Mouse (Mus musculus) ovary, postnatal 14 days (tissue): ENCODE measurements around the gene Tex264.
A peak's percentile ranks its signal among the peaks of the same experiment; 100 is the strongest.

ENCODE experiments used
- DNase-seq: peaks from one replicate; pipeline ENCODE4 v3.0.0; 2022; ENCODE audit warnings: low spot score

The Tex264 gene

DNA sequence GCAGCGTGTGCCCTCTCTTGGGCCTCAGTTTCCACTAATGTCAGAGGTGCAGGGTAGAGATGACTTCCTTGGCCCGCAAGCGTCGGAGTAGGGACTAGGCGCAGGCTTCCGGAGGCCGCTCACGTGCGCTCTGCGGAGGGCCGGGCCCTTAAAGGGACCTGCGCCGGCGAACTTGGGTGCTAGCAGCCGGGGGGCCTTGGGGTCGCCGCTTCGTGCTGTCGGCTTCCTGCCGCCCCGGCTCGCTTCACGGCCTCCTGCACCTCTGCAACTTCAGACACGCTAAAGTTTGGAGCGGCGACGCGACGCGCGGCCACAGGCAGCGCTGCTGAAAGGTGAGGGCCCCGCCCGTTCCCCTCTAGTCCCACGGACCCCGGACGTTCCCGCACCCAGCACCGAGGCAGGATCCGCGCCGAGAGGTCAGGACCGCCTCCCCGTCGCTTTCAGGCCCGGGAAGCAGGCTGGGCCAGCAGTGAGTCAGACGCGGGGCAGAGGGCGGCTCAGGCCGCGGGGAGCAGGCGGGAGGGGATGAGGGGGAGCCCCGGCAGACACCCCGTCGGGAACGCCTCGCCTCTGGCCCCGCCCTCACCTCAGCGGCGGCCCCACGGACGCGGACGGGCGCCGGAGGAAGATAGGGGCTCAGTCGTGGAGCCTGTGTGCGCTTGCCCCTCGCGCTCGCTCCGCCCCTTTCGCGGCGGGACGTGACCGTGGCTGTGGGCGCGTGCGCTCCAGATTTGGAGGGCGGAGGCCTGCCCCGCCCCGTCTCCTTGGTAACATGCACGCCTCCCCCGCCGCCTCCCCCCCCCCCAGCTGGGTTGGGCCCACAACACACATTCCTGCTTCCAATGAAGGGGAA lies at the start of gene Tex264:
Tex264 (minus strand) TSS at position 679 of the 853 bp plus-strand sequence.
- DNase-seq = peak; percentile 72

- no peak for DNase-seq
These were observed 48.0 kb upstream of the Tex264 start for GRCm38 (mm10) chr9:106733690-106734089.

DNA sequence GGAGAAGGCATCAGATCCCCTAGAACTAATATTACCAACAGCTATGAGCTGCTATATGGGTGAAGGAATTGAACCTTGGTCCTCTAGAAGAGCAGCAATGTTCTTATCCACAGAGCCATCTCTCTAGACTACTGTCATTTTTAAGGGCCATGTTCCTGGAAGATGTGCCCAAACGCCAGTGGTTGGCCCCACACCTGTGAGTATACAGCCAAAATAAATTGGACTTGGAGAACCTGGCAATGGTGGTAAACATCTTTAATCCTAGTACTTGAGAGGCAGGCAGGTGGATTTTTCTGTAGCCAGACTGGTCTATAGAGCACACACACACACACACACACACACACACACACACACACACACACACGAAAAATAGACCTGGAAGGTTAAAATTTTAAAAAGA lies 43.7 kb upstream of the Tex264 start:
- DNase-seq = no peak

DNA sequence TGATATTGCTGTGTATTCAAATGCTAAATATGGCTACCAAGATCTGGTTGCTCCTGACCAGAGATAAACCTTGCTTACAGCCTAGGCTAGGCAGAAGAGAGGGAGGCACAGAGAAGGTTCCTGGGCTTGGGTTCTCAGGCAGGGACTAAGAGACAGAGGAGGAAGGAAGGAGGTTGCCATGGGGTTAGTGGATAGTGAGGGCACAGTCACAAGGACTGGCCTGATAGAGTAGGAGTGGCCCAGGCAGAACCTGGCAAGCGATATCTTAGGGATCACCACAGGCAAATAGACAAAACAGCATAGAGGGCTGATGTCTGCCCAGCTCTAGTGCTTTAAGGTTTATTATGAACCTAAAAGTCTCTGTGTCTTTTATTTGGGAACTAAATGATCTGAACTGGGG lies 41.2 kb upstream of the Tex264 start:
- DNase-seq = no peak

- DNase-seq = no peak
These were observed 39.7 kb upstream of the Tex264 start for GRCm38 (mm10) chr9:106725435-106725834.

- DNase-seq = no peak
These were observed 39.1 kb upstream of the Tex264 start for GRCm38 (mm10) chr9:106724864-106725263.

- no peak for DNase-seq
These were observed 31.0 kb upstream of the Tex264 start for GRCm38 (mm10) chr9:106716729-106717128.

DNA sequence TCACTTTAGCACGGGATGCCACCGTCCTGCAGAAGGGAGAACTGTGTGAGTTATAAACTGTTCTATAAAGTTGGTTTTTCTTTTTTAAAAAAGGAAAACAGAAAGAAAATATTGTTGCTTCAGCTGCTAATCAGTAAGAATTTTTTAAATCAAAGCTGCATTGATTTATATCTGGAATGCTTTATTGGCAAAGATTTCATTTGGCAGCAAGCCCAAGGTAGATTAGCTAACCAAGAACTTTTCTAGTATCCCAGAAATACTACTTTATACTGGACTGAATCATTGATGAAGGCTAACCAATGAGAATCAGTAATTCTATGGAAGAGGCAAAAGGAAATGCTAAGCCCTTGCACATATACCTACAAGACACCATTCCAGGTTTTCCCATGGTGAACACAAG lies 30.5 kb upstream of the Tex264 start:
- no peak for DNase-seq

DNA sequence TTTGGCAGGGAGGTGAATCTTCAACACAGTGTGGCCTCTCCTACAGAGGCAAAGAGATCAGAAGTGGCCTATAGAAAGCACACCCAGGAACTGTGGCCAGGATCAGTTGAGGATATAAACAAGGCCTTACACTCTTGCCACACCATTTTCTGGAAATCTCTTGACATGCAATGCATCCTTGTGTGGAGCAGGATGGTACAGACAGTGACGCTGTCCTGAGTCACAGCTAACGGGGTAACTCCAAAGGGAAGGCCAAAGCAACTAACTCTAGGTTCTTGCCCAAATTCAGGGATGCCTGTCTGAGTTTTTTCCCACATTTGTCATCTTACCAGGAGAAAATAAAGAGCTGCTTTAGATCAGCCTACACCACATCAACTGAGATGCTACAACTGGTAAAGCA lies 26.7 kb upstream of the Tex264 start:
- DNase-seq = no peak

GRCm38 (mm10) chr9:106692973-106693481 lies 7.3 kb upstream of the Tex264 start:
- no peak for DNase-seq

DNA sequence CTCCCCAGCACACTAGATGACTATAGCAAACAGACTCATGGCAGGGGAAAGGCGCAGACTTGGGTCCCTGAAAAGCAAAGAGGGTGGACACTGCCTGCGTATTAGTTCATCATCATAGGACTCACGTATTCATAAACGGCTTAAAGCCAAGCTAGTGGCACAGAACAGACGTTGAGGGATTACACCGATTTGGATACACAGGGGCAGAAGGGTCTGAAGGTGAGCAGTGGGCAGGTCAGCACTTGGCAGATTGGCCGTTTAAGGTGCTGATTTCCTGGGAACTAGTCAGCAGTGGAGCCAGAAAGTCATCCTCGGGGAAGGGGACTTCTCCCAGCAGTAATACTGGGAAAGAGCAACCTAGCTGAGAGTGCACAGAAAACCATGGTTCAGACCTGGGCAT lies 3.1 kb upstream of the Tex264 start:
- DNase-seq = no peak

- DNase-seq = peak; percentile 67
These were observed 1.4 kb upstream of the Tex264 start for GRCm38 (mm10) chr9:106686983-106687650.

- no peak for DNase-seq
These were observed 844 bp downstream of the Tex264 start for GRCm38 (mm10) chr9:106684918-106685248.

DNA sequence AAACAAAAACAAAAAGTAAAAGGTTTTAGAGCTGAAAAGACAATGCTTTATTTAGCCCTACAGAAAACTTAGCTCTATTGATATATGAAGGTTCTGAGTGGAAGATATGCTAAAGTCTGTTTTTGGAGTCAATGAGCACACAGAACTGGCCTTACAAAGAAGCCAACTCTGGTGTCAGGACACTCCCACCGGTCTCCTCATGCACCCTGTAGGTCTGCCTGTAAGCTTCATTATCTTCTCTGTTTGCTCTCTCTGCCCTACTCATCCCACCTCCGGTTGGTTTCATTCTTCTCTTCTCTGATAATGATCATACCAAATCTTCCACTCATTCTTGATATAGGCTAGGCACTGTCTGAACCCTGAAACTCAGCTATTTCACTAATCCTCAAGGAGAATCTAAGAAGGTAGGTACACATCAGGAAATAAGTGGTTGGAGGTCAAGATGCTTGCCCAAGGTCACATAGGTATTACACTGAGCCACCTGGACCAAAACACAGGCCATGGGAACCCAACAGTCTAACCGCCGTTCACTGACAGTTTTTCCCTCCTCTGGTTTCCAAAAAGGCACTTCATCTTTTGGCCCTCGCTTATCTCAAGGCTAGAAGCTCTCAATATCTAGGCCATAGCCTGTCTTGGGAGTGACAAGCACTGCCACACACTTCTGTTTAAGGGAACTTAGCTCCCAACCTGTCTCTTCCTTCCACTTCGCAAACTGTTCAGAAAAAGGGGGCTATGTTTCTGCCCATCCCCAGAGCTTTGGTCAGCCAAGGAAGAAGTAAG lies 1.4 kb downstream of the Tex264 start:
- no peak for DNase-seq

DNA sequence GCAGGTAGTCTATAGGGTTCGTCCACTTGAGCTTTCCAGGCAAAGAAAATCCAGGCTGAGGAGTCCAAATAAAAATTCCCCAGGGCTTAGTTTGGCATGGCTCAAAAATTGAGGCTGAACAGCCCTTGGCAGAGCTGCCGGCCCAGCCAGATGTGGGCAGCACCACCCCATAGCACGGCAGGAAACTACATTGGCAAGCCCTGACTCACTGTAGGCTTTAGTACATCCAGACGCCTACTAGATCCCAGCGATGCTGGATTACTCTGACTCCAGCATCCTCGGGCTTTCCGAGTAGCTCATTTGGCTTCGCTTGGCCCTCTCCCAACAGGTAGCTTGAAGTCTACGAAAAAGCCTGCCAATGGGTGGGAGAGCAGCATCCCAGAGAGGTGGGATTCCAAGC lies 4.7 kb downstream of the Tex264 start:
- DNase-seq = no peak

- DNase-seq = no peak
These were observed 7.5 kb downstream of the Tex264 start for GRCm38 (mm10) chr9:106678242-106678641.

GRCm38 (mm10) chr9:106677702-106678101 lies 8.0 kb downstream of the Tex264 start:
- DNase-seq = no peak

DNA sequence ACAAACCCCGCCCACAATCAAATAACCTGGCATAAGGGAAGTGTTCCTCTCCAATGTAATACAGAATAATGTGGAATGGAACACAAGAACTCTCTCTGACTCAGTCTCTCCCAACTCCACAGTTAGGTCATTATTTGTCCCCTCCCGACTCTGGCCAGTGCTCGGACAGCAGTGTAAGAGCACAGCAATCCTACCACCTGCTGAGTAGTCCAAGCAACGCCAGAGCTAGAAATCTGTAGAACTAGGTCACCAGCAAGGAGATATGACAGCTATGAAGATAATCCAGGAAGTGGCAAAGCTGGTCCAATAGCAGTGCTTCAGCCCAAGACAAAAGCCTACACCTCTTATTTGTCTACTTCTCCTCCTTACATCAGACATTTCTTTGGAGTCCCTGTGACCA lies 9.2 kb downstream of the Tex264 start:
- DNase-seq = no peak

- DNase-seq = no peak
These were observed 9.8 kb downstream of the Tex264 start for GRCm38 (mm10) chr9:106675965-106676364.

- DNase-seq = peak; percentile 77
These were observed 10.2 kb downstream of the Tex264 start for GRCm38 (mm10) chr9:106675480-106675879.

GRCm38 (mm10) chr9:106673860-106674259 lies 11.9 kb downstream of the Tex264 start:
- DNase-seq = no peak

DNA sequence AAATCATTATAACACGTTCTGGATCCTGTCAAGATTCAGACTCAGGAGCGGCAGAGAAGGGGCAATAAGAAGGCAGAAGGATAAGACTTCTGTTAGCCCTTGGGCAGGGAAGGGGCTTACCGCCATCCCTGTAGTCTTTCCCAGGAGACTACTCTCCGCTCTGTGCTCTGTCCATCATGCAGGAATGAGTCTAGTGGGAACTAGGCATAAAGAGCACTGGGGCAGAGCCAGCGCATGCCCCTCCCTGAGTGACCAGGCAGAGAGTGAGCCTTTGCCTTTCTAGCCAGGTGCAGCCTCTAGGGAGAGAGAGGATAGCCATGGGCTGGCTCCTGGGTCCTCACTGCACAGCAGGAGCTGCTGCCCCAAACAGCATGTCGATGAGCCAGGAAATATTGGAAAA lies 20.9 kb downstream of the Tex264 start:
- DNase-seq = no peak

DNA sequence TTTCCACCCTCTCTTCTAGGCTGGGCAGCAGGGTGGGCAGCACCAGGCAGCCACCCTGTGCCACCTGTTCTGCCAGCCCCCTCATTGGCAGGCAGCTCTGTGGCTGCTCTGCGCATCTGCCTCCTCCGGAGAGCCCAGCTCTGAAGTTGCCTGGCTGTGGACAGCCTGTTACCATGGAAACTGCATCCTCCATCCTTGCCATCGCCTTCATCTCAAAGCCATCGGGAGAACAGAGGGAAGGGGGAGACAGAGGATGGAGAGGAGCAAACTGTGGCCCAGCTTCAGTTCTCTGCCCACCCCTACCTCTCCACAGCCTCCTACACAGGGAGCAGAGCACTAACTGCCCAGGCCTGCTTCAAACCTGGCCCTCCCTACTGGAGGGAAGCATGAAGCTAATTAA lies 21.3 kb downstream of the Tex264 start:
- no peak for DNase-seq
